Mouse (Mus musculus) midbrain, embryonic 10.5 days (tissue): ENCODE results near the gene Ick. TPM values are rescaled to one million over a fixed set of nuclear protein-coding genes. Genes with fewer than 3 reads are reported as not detected.
A peak's percentile ranks its signal among the peaks of the same experiment; 100 is the strongest.

Experiments used
- DNase-seq: peaks from one replicate; pipeline ENCODE4 v3.0.0-alpha.2; 2017; ENCODE audit warnings: low spot score
- H3K27ac ChIP-seq: fragments of 300-500 bp; sonication (generic); replicated peaks from 2 replicates; pipeline ENCODE4 v1.5.1; 2016; ENCODE audit warnings: mild to moderate bottlenecking
- H3K27me3 ChIP-seq: fragments of 300-500 bp; sonication (generic); 2 replicates; pipeline ENCODE4 v1.6.1; 2016; ENCODE audit warnings: low read depth, mild to moderate bottlenecking; ENCODE audit not compliant: poor library complexity, severe bottlenecking
- H3K36me3 ChIP-seq: fragments of 300-500 bp; sonication (generic); 2 replicates; pipeline ENCODE4 v1.6.1; 2016; ENCODE audit warnings: mild to moderate bottlenecking, moderate library complexity
- H3K4me1 ChIP-seq: fragments of 300-500 bp; sonication (generic); 2 replicates; pipeline ENCODE4 v1.6.1; 2016
- H3K4me3 ChIP-seq: fragments of 300-500 bp; sonication (generic); 2 replicates; pipeline ENCODE4 v1.5.1; 2016; ENCODE audit warnings: mild to moderate bottlenecking, moderate library complexity
- H3K9me3 ChIP-seq: fragments of 300-500 bp; sonication (generic); replicated peaks from 2 replicates; pipeline ENCODE4 v1.6.1; 2016; ENCODE audit warnings: mild to moderate bottlenecking
- WGBS: fragments of 180-500 bp; shearing (Covaris S2); methylation state at CpG from one replicate; pipeline ENCODE4 v1.1.7; 2016; 5-methylcytosine and 5-hydroxymethylcytosine counted together
- polyA plus RNA-seq: library from polyadenylated mRNA; unstranded; fragments of >200 nt; fragmentation: Nextera tagmentation; extraction: Ambion mirVana; gene quantifications from 2 replicates; pipeline ENCODE4 v1.2.1, GENCODE M21; 2016

Gene Ick
- polyA plus RNA-seq, 1 experiment from 2014 or later: 33.5 TPM

GRCm38 (mm10) chr9:78107582-78107911 lies 1.4 kb upstream of the Ick start:
- Histone ChIP-seq H3K4me1 (peaks cover 19% of the 10 kb centered on the region), H3K36me3 (no peaks in the 10 kb centered on the region), H3K4me3 (peak overlapping the region; percentile 95), H3K9me3 (no peaks in the 10 kb centered on the region), H3K27me3 (0 out of 2 replicates have a peak, but pooled peaks cover 5% of the 10 kb centered on the region), H3K27ac (peak overlapping the region; percentile 93; the same call in 1 of the 2 replicates)
- WGBS: 31% methylated on average over 6 of the region's 6 CpGs
- DNase-seq: no peak

- Histone ChIP-seq H3K27ac (peak overlapping the region; percentile 93), H3K36me3 (no peaks in the 10 kb centered on the region), H3K4me3 (peak overlapping the region; percentile 95), H3K9me3 (no peaks in the 10 kb centered on the region), H3K4me1 (peaks cover 23% of the 10 kb centered on the region), H3K27me3 (0 out of 2 replicates have a peak, but pooled peaks cover 5% of the 10 kb centered on the region)
- DNase-seq: peak; percentile 84
- WGBS: under 1% methylated on average over 88 of the region's 88 CpGs
These were observed 838 bp upstream of the Ick start for GRCm38 (mm10) chr9:78107912-78108795.

GRCm38 (mm10) chr9:78109656-78110055 lies 664 bp downstream of the Ick start:
- H3K27me3 ChIP-seq: 0 out of 2 replicates have a peak, but pooled peaks cover 5% of the 10 kb centered on the region
- H3K4me1 ChIP-seq: peaks cover 32% of the 10 kb centered on the region
- no peak for DNase-seq
- peak overlapping the region; percentile 95 for H3K4me3 ChIP-seq
- no peak overlapping the region for H3K27ac ChIP-seq
- no peaks in the 10 kb centered on the region for H3K36me3 ChIP-seq
- no peaks in the 10 kb centered on the region for H3K9me3 ChIP-seq
- 54% methylated on average over 5 of the region's 5 CpGs for WGBS

- 97% methylated on average over 2 of the region's 2 CpGs for WGBS
- Histone ChIP-seq H3K4me3 (no peak overlapping the region), H3K9me3 (no peaks in the 10 kb centered on the region; the same call in 1 of the 2 replicates), H3K36me3 (peaks cover 10% of the 10 kb centered on the region), H3K27me3 (0 out of 2 replicates have a peak, but pooled peaks cover 5% of the 10 kb centered on the region), H3K4me1 (peaks cover 42% of the 10 kb centered on the region), H3K27ac (no peak overlapping the region)
- no peak for DNase-seq
These were observed 2.5 kb downstream of the Ick start for GRCm38 (mm10) chr9:78111456-78111855.

GRCm38 (mm10) chr9:78112770-78113537 lies 4.0 kb downstream of the Ick start:
- Histone ChIP-seq H3K27me3 (no peaks in the 10 kb centered on the region), H3K9me3 (no peaks in the 10 kb centered on the region; the same call in 1 of the 2 replicates), H3K4me3 (peak overlapping the region; percentile 83), H3K36me3 (peaks cover 23% of the 10 kb centered on the region), H3K27ac (peak overlapping the region; percentile 98), H3K4me1 (peaks cover 30% of the 10 kb centered on the region)
- peak; percentile 94 for DNase-seq
- 3% methylated on average over 47 of the region's 47 CpGs for WGBS

- Histone ChIP-seq H3K4me3 (peak overlapping the region; percentile 83), H3K36me3 (peaks cover 28% of the 10 kb centered on the region), H3K27ac (peak overlapping the region; percentile 98), H3K9me3 (no peaks in the 10 kb centered on the region; the same call in 1 of the 2 replicates), H3K4me1 (peaks cover 30% of the 10 kb centered on the region), H3K27me3 (no peaks in the 10 kb centered on the region)
- DNase-seq: no peak
- under 1% methylated on average over 14 of the region's 14 CpGs for WGBS
These were observed 4.5 kb downstream of the Ick start for GRCm38 (mm10) chr9:78113538-78113885.

GRCm38 (mm10) chr9:78115746-78116145 lies 6.8 kb downstream of the Ick start:
- H3K4me3 ChIP-seq: no peak overlapping the region

GRCm38 (mm10) chr9:78117690-78118089 lies 8.7 kb downstream of the Ick start:
- no peaks in the 10 kb centered on the region; the same call in 1 of the 2 replicates for H3K9me3 ChIP-seq
- H3K27ac ChIP-seq: no peak overlapping the region
- WGBS: 93% methylated on average over 2 of the region's 2 CpGs
- H3K36me3 ChIP-seq: peaks cover 50% of the 10 kb centered on the region
- no peak overlapping the region for H3K4me3 ChIP-seq
- H3K4me1 ChIP-seq: peaks cover 23% of the 10 kb centered on the region
- no peaks in the 10 kb centered on the region for H3K27me3 ChIP-seq
- no peak for DNase-seq

More at GRCm38 (mm10) chr9:78115746-78116145, 6.8 kb downstream of the Ick start:
- H3K9me3 ChIP-seq: no peaks in the 10 kb centered on the region; the same call in 1 of the 2 replicates
- peaks cover 23% of the 10 kb centered on the region for H3K4me1 ChIP-seq
- peaks cover 34% of the 10 kb centered on the region for H3K36me3 ChIP-seq
- WGBS: 96% methylated on average over 9 of the region's 9 CpGs
- H3K27me3 ChIP-seq: no peaks in the 10 kb centered on the region
- DNase-seq: no peak
- no peak overlapping the region for H3K27ac ChIP-seq

- WGBS: 88% methylated on average over 8 of the region's 8 CpGs
- H3K9me3 ChIP-seq: no peaks in the 10 kb centered on the region; the same call in 1 of the 2 replicates
- H3K27ac ChIP-seq: no peak overlapping the region
- no peak for DNase-seq
- H3K4me3 ChIP-seq: no peak overlapping the region
- peaks cover 4% of the 10 kb centered on the region; the same call in 1 of the 2 replicates for H3K4me1 ChIP-seq
- no peaks in the 10 kb centered on the region for H3K27me3 ChIP-seq
- H3K36me3 ChIP-seq: peaks cover 62% of the 10 kb centered on the region
These were observed 12.4 kb downstream of the Ick start for GRCm38 (mm10) chr9:78121358-78121757.

GRCm38 (mm10) chr9:78121985-78122384 lies 13.0 kb downstream of the Ick start:
- Histone ChIP-seq H3K4me1 (peaks cover 5% of the 10 kb centered on the region; the same call in 1 of the 2 replicates), H3K27ac (no peak overlapping the region), H3K36me3 (peaks cover 56% of the 10 kb centered on the region), H3K4me3 (no peak overlapping the region), H3K9me3 (no peaks in the 10 kb centered on the region), H3K27me3 (no peaks in the 10 kb centered on the region)
- DNase-seq: no peak
- WGBS: 81% methylated on average over 6 of the region's 6 CpGs

GRCm38 (mm10) chr9:78122939-78123712 lies 14.1 kb downstream of the Ick start:
- H3K27me3 ChIP-seq: no peaks in the 10 kb centered on the region
- DNase-seq: no peak
- no peak overlapping the region for H3K4me3 ChIP-seq
- H3K4me1 ChIP-seq: peaks cover 16% of the 10 kb centered on the region
- no peaks in the 10 kb centered on the region for H3K9me3 ChIP-seq
- no peak overlapping the region for H3K27ac ChIP-seq
- H3K36me3 ChIP-seq: peaks cover 50% of the 10 kb centered on the region
- 95% methylated on average over 7 of the region's 7 CpGs for WGBS

- Histone ChIP-seq H3K4me3 (no peak overlapping the region), H3K4me1 (peaks cover 16% of the 10 kb centered on the region), H3K27me3 (no peaks in the 10 kb centered on the region), H3K9me3 (no peaks in the 10 kb centered on the region), H3K27ac (no peak overlapping the region), H3K36me3 (peaks cover 45% of the 10 kb centered on the region)
- WGBS: 88% methylated on average over 6 of the region's 6 CpGs
- DNase-seq: no peak
These were observed 15.3 kb downstream of the Ick start for GRCm38 (mm10) chr9:78124297-78124696.
